Mouse (Mus musculus): ENCODE measurements around the gene Tnfrsf25.

DNA sequence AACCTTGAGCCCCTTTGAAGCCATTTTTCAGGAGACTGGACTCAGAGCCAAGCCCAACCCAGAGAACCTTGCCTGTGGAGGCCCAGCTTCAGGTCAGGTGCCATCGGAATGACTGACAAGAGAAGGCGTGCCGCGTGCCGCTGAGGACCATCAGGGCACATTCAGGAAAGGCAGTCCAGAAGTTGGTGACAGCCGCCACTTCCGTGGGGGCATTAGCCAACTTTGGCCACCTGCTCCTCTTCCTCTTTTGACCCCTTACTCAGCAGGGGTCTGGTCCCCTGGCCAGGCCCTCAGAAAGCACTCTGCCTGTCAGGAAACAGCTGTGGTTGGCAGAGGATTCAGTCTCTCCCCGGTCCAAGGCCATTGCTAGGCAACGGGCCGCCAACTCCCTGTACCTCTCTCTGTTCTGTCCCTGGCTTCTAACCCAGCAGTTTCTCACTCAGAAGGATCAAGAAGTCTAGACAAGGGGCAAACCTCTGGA, 43.6 kb upstream of the Tnfrsf25 start, which contains the start of gene Plekhg5:
- TF ChIP-seq GATA1 (IDR thresholded peaks at IDR 0.05; ENCODE audit: low read length) (no peak), TAL1 (IDR thresholded peaks at IDR 0.05; ENCODE audit: low read length) (no peak)

All from erythroblast, embryonic 14.5 days (primary cell).